Mouse (Mus musculus): ENCODE measurements at regions not wholly inside any gene's neighbourhood (a gene's known extent, or its start where the extent isn't known, plus 50 kb on each side); places are given as distances from the start of the nearest gene placed in this dataset.

DNA sequence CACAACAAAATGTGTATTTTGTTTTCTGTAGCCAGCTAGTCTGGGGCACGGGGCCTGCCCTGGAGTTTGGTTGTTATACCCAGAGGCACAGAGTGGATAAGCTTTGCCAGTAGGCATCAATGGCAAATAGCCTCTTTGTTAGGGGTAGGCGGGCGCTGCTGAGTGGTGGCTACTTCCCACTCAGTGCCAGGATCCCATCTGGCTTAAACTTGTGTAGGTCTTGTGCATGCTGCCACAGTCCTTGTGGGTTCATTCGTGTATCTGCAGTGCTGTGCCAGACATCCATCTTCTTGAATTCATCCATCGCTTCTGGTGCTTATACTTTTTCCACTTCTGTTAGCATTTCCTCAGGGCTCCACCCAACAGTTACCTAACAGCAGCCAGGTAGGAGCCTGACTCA is 545.4 kb upstream of the Atp11b start:
- no peak overlapping the region for H3K9ac ChIP-seq
- H3K36me3 ChIP-seq: no peaks in the 10 kb centered on the region
- no peak overlapping the region for H3K4me3 ChIP-seq
- H3K9me3 ChIP-seq: no peaks in the 10 kb centered on the region
- H3K27ac ChIP-seq (replicated peaks): no peak overlapping the region
- H3K27me3 ChIP-seq: no peaks in the 10 kb centered on the region
- H3K4me1 ChIP-seq (replicated peaks): no peaks in the 10 kb centered on the region
- no peak for ATAC-seq (ENCODE audit: low read depth)
- no peak overlapping the region for H3K4me2 ChIP-seq
- whole genome bisulfite sequencing: 87% methylated on average over 5 of the region's 5 CpGs

DNA sequence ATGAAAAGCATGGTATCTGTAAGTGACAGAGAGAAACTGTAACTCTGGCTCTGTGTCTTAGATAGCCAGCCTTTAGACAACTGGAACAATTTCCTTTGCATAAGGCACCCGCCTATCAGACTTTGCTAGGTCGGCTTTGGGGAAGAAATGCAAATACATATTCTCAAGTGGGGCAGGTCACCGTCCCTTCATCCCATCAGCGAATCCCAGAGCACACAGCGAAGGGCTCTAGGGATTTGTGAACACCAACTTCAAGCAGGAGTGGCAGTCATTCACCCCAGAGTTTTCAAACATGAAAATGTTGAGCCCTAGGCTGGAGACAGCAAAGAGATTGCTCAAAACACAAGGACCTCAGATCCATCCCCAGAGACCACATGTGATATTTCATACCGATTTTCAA is 534.5 kb upstream of the Atp11b start:
- H3K27me3 ChIP-seq: 0 out of 2 replicates have a peak, but pooled peaks cover 2% of the 10 kb centered on the region
- ATAC-seq (ENCODE audit: low read depth): no peak
- WGBS: 88% methylated on average over 6 of the region's 6 CpGs

DNA sequence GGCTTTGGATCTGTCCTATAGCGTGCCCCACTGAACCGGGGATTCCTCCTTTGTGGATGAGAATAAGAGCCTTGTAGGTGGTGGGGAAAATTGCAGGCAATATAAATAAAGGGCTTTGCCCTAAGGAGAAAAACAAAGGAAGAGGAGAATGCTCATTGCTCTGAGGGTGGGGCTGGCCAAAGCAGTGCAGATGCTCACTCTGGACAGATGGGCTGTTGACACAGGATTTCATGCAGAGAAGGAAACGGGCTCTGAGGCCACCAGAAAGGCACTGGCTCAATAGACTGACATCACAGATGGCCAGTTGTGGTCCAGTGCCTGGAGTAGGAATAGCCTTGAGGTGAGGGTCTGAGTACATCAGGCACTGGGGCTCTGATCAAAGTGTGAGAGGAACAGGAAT is 532.7 kb upstream of the Atp11b start:
- Histone ChIP-seq H3K9ac (no peak overlapping the region), H3K4me1 (replicated peaks) (peaks cover 34% of the 10 kb centered on the region), H3K4me2 (no peak overlapping the region), H3K27ac (replicated peaks) (no peak overlapping the region), H3K36me3 (no peaks in the 10 kb centered on the region), H3K27me3 (peaks cover 2% of the 10 kb centered on the region; the same call in 1 of the 2 replicates), H3K9me3 (no peaks in the 10 kb centered on the region), H3K4me3 (no peak overlapping the region)
- WGBS: 11% methylated on average over 3 of the region's 3 CpGs
- no peak; the same call in 1 of the 2 replicates for ATAC-seq (ENCODE audit: low read depth)

More for the DNA sequence above, 534.5 kb upstream of the Atp11b start:
- H3K36me3 ChIP-seq: no peaks in the 10 kb centered on the region
- no peak overlapping the region for H3K9ac ChIP-seq
- no peak overlapping the region for H3K4me3 ChIP-seq
- H3K4me2 ChIP-seq: no peak overlapping the region
- no peak overlapping the region for H3K27ac ChIP-seq (replicated peaks)
- H3K9me3 ChIP-seq: no peaks in the 10 kb centered on the region
- peaks cover 21% of the 10 kb centered on the region for H3K4me1 ChIP-seq (replicated peaks)

DNA sequence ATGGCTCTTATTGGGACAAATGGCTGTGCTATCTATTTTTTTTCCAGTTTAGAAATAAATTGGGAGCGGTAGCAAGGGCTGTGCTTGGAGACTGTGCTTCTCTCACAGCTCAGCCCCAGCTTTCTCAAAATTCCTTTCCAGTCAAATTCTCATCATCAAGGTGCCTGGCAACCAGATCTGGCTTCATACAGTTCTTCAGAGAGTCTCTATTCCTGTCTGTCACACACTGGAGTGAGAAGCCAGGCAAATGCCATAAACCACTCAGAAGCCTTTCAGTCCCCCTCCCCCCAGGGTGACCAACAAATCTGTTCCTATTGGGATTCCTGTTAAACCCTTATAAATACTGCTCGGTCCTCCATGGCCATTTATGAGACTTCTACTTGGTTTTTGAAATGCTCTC is 531.7 kb upstream of the Atp11b start:
- no peak for ATAC-seq (ENCODE audit: low read depth)
- Histone ChIP-seq H3K4me2 (no peak overlapping the region), H3K4me3 (no peak overlapping the region), H3K36me3 (no peaks in the 10 kb centered on the region), H3K27ac (replicated peaks) (no peak overlapping the region), H3K9me3 (no peaks in the 10 kb centered on the region), H3K9ac (no peak overlapping the region), H3K27me3 (peaks cover 2% of the 10 kb centered on the region; the same call in 1 of the 2 replicates), H3K4me1 (replicated peaks) (peaks cover 34% of the 10 kb centered on the region)
- 14% methylated on average over 2 of the region's 2 CpGs for WGBS

DNA sequence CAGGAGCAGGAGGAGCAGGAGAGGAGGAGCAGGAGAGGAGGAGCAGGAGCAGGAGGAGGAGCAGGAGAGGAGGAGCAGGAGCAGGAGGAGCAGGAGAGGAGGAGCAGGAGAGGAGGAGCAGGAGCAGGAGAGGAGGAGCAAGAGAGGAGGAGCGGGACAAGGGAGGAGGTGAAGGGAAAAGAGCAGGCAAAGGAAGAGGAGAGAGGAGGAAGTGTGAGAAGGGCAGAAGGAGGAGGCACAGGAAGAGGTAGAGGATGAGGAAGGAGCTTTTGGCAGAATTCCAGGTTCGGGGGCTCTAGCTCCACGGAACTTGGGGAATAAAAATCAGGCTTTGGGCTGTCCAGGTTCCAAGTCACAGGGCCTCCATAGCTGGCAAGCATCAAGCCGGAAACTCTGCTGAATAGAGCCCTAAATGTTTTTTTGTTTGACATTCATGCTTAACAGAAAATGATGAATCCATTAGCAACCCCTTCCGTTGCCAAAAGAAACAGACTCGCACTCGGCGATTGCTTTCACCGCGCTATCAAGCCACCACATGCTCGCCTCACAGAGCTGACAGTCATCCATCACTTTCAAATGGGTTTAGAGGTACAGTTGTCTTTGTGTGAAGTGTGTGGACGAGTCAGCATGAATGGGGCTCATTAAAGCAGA is 528.7 kb upstream of the Atp11b start:
- ATAC-seq (ENCODE audit: low read depth): peak; percentile 90
- Histone ChIP-seq H3K4me3 (peak overlapping the region; percentile 10; the same call in 1 of the 2 replicates), H3K36me3 (no peaks in the 10 kb centered on the region), H3K4me1 (replicated peaks) (peaks cover 34% of the 10 kb centered on the region), H3K9me3 (no peaks in the 10 kb centered on the region), H3K4me2 (peak overlapping the region; percentile 43), H3K9ac (no peak overlapping the region), H3K27ac (replicated peaks) (no peak overlapping the region; the same call in 1 of the 2 replicates), H3K27me3 (peaks cover 2% of the 10 kb centered on the region; the same call in 1 of the 2 replicates)
- WGBS: 7% methylated on average over 12 of the region's 12 CpGs

DNA sequence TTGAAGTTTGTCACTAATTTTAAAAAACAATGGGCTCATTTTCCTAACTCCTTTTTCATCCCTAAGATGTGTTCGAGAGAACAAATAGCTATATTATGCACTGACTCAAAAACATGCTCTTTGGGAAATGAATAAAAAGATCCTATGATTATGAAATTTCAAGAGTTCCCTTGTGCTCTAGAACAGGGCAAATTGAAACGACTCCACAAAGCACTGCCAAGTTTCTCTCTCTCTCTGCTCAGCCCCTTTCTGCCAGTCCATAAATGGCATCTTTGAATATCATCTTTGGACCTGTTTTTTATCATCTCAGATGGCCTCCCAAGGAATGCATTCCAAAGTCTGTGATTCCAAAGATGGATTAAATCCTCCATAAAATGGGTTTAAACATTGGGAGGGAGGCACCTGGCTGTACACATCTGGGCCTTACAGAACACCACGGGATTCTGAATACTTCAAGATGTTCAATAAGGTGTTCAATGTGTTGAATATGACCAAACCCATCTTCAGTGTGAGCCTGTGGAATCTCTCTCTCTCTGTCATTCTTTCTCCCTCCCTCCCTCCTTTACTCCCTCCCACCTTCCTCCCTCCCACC is 528.0 kb upstream of the Atp11b start:
- peak; percentile 26 for ATAC-seq (ENCODE audit: low read depth)
- no peak overlapping the region for H3K9ac ChIP-seq
- H3K27me3 ChIP-seq: peaks cover 2% of the 10 kb centered on the region; the same call in 1 of the 2 replicates
- H3K27ac ChIP-seq (replicated peaks): no peak overlapping the region
- no peak overlapping the region for H3K4me3 ChIP-seq
- no peaks in the 10 kb centered on the region for H3K36me3 ChIP-seq
- H3K4me1 ChIP-seq (replicated peaks): peaks cover 34% of the 10 kb centered on the region
- H3K9me3 ChIP-seq: no peaks in the 10 kb centered on the region
- WGBS: 33% methylated on average over 3 of the region's 3 CpGs
- H3K4me2 ChIP-seq: peak overlapping the region; percentile 43

DNA sequence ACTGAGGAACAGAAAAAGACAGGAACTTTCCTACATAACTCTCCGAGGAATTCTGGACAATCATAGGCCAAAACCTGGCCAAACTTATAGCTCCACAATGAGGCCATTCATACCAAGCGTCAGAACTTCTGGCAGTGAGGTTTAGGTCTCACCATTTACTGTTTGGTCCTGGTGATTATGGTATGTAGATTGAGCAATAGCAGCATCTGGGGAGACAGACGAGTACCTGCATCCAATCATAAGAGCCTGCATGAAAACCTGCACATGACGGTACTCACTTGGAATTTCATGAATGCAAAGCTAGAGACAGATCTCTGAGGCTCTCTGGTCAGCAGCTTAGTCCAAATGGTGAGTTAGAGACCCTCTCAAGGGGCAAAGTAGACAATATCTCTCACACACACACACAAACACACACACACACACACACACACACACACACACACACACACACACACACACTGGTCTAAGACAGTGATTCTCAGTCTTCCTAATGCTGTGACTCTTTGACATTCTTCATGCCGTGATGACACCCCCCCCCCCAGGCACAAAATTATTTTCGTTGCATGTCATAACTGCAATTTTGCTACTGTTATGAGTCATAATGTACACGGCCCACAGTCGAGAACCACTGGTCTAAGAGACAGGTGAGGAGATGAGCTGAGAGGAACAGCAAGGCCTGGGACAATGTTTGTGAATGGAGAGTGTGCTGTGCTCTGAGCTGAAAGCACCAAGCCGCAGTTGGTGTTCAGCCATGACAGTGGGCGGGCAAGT is 522.6 kb upstream of the Atp11b start:
- Histone ChIP-seq H3K4me1 (replicated peaks) (peaks cover 20% of the 10 kb centered on the region), H3K36me3 (no peaks in the 10 kb centered on the region), H3K4me3 (no peak overlapping the region), H3K27me3 (no peaks in the 10 kb centered on the region), H3K9ac (no peak overlapping the region), H3K9me3 (no peaks in the 10 kb centered on the region), H3K4me2 (no peak overlapping the region), H3K27ac (replicated peaks) (no peak overlapping the region)
- 86% methylated on average over 10 of the region's 10 CpGs for WGBS
- no peak for ATAC-seq (ENCODE audit: low read depth)

DNA sequence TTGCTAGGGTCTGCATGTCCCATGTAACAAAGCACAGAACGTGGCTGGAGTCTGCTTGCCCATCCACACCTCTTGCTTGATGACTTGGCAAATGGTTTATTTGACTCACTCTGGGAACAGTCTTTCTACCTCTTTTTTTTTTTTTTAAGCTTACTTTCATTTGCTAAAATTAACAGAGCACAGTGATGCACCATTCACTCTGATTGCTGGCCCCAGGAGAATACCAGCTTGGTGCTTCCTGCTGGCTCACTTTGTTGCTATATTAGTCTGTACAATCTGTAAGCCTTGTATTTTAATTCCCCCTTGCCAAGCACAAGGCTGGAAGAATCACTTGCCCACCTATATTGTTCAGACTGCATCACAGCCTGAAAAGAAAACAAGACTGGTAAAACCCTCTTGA is 521.4 kb upstream of the Atp11b start:
- WGBS: 11% methylated on average over 1 of the region's 1 CpGs
- no peaks in the 10 kb centered on the region for H3K36me3 ChIP-seq
- ATAC-seq (ENCODE audit: low read depth): no peak
- no peaks in the 10 kb centered on the region for H3K9me3 ChIP-seq
- H3K4me3 ChIP-seq: no peak overlapping the region
- no peak overlapping the region for H3K9ac ChIP-seq
- peaks cover 20% of the 10 kb centered on the region for H3K4me1 ChIP-seq (replicated peaks)
- H3K27ac ChIP-seq (replicated peaks): no peak overlapping the region
- no peak overlapping the region for H3K4me2 ChIP-seq
- no peaks in the 10 kb centered on the region for H3K27me3 ChIP-seq

DNA sequence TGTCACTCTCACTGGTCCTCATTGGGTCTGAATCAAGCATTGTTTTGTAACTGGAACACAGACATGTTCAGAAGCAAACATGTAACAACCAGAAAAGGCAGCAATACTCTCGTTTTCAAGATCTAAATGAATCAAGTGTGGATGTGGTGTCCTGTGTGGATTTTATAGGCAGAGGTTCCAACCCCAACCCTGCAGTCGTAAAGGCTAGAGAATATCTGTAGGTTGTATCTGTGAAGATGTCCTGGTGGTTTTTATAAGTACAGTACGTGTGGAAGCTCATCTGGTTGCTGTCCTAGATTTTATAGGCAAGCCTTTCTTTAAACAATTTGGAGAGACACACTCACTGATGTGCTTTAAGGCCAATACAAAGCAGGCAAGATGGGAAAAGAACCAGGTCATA is 518.8 kb upstream of the Atp11b start:
- Histone ChIP-seq H3K9me3 (no peaks in the 10 kb centered on the region), H3K27me3 (no peaks in the 10 kb centered on the region), H3K9ac (no peak overlapping the region), H3K4me2 (no peak overlapping the region), H3K4me1 (replicated peaks) (peaks cover 20% of the 10 kb centered on the region), H3K36me3 (no peaks in the 10 kb centered on the region), H3K4me3 (no peak overlapping the region), H3K27ac (replicated peaks) (no peak overlapping the region)
- ATAC-seq (ENCODE audit: low read depth): no peak
- WGBS: 78% methylated on average over 3 of the region's 3 CpGs

DNA sequence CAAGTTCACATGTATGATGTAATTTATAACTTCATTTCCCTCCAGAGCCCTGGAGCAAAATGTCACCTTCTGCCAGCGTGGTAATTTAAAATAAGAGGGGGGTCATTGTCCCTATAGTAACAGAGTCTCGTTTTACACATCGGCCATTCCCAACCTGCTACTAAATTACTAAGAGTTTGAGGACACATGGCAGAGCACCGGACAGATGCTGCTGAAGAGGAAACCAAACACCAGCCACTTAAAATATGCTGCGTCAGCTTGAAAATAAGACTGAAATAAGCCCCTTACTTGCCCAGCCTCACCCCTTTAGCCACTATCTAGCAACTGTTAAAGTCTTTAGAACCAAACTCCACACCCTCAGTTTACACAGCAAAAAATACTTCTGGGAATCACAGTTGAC is 518.1 kb upstream of the Atp11b start:
- no peaks in the 10 kb centered on the region for H3K36me3 ChIP-seq
- peaks cover 20% of the 10 kb centered on the region for H3K4me1 ChIP-seq (replicated peaks)
- no peak for ATAC-seq (ENCODE audit: low read depth)
- H3K4me3 ChIP-seq: no peak overlapping the region
- H3K27me3 ChIP-seq: no peaks in the 10 kb centered on the region
- 11% methylated on average over 5 of the region's 5 CpGs for WGBS
- no peak overlapping the region for H3K27ac ChIP-seq (replicated peaks)
- no peaks in the 10 kb centered on the region for H3K9me3 ChIP-seq
- no peak overlapping the region for H3K9ac ChIP-seq
- no peak overlapping the region for H3K4me2 ChIP-seq

DNA sequence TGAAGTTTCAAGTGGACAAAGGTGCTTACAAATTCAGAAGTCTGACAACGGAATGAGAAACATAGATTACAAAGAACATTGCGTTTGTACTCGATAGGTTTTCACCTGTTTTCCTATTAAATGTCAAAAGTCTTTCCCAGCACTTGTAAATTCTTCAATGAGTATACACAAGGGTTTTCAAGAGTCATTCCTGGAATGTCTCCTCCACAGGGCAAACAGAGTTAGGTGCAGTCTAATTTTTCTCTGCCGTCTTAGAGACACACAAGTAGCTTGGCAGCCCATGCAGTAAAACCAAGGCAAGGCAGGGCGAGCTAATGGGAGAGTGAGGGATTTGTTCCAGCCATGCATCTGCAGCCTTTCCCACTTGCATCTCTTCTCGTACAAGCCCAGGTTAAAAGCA is 516.6 kb upstream of the Atp11b start:
- Histone ChIP-seq H3K27me3 (no peaks in the 10 kb centered on the region), H3K4me1 (replicated peaks) (peaks cover 17% of the 10 kb centered on the region), H3K36me3 (no peaks in the 10 kb centered on the region), H3K27ac (replicated peaks) (no peak overlapping the region), H3K4me3 (no peak overlapping the region), H3K9ac (no peak overlapping the region), H3K4me2 (no peak overlapping the region), H3K9me3 (no peaks in the 10 kb centered on the region)
- ATAC-seq (ENCODE audit: low read depth): no peak
- 87% methylated on average over 6 of the region's 6 CpGs for WGBS

DNA sequence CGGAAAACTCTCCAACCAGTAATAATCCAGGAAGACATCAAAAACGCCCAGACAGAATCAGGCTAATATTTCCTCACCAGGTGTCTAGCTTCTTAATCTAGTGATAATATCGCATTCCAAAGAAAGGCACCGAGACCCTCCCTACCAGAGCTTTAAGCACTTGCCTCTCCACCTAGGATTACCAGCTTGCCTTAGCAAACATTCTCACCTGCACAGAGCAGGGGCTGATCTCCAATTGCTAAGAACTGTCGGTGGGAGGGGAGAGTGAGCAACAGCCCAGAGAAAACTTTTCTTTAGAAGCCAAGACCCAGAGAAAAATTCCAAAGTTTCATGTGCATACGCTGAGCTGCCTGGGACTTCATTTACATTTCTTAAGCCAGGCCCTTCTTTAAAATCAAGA is 511.6 kb upstream of the Atp11b start:
- Histone ChIP-seq H3K27me3 (peaks cover 3% of the 10 kb centered on the region; the same call in 1 of the 2 replicates), H3K4me2 (no peak overlapping the region), H3K9ac (no peak overlapping the region), H3K36me3 (no peaks in the 10 kb centered on the region), H3K27ac (replicated peaks) (no peak overlapping the region), H3K4me3 (no peak overlapping the region), H3K4me1 (replicated peaks) (peaks cover 30% of the 10 kb centered on the region), H3K9me3 (no peaks in the 10 kb centered on the region)
- WGBS: 47% methylated on average over 6 of the region's 6 CpGs
- ATAC-seq (ENCODE audit: low read depth): no peak

Data from neural tube, embryonic 13.5 days (tissue).